Mouse (Mus musculus): ENCODE results near the gene Prmt8. TPM values are rescaled to one million over a fixed set of nuclear protein-coding genes. Genes with fewer than 3 reads are reported as not detected.

Prmt8 gene
- polyA plus RNA-seq, 1 experiment from 2014 or later = 46.3 TPM

Other genes with a start within 250 kb of the Prmt8 start
- 0.83 and 1.2 TPM in 2 replicates for gene Cracr2a, start 208.1 kb downstream of the Prmt8 start, polyA plus RNA-seq (2014; fragmentation: Nextera tagmentation; extraction: Ambion mirVana)
- gene Tspan11, start 118.1 kb upstream of the Prmt8 start, polyA plus RNA-seq (2014; fragmentation: Nextera tagmentation; extraction: Ambion mirVana) = 17.4 and 17.9 TPM in 2 replicates